Mouse (Mus musculus): ENCODE data around the gene Cdkal1. TPM values are rescaled to one million over a fixed set of nuclear protein-coding genes. Genes with fewer than 3 reads are reported as not detected.

Cdkal1 gene
- polyA plus RNA-seq, 1 experiment from 2014 or later = 35.1 TPM

DNA sequence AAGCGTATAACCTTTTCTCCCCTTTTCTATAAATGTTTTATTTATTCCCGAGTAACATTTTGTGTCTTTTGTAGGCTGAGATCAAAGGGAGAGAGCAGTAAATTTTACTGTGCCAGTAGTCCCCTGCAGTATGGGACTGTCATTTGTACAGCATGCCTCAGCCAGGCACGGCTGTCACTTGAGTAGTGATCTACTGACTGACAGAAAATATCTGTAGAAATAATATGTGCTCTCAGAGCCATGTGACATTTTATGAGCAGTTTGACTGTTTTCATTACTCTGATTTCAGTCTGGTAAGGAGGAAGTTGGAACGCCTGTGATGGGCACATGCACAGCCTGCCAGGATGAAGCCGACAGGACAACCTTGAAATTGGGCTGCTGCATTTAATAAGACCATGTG, 455.6 kb downstream of the Cdkal1 start:
- Histone ChIP-seq H3K9me3 (ENCODE audit: control insufficient read depth, low read length) (no peaks in the 10 kb centered on the region), H3K9ac (ENCODE audit: low read length) (no peak overlapping the region), H3K36me3 (ENCODE audit: control insufficient read depth, insufficient read depth, low read length) (no peaks in the 10 kb centered on the region), H3K27ac (ENCODE audit: low read depth, low read length) (no peak overlapping the region), H3K4me1 (ENCODE audit: control insufficient read depth, insufficient read depth, low read length) (no peaks in the 10 kb centered on the region), H3K4me2 (no peak overlapping the region), H3K27me3 (ENCODE audit: control insufficient read depth, insufficient read depth, low read length) (no peaks in the 10 kb centered on the region), H3K4me3 (ENCODE audit: low read depth, low read length) (no peak overlapping the region)
- WGBS = 87% methylated on average over 5 of the region's 5 CpGs
- no peak for DNase-seq (ENCODE audit: low spot score, missing footprints)
- no peak for ATAC-seq (ENCODE audit: low FRiP score)

DNA sequence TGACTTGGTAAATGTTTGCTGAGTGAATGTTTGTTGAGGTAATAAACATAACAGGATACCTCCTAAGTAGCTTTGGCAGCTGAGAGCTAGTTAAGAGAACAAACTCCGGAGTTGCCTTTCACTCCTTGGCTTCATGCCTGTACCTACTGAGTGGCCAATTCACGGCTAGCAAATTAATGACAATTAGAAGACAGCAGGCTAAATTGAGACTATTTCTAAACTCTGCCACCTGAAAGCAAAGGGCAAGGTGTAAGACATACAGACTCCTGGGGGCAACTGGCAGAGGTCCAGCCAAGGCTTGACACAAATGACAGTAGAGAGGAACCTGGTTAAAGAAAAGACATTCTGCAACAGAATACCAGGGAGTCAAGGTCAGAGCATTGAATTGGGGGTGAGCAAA, 457.0 kb downstream of the Cdkal1 start:
- 91% methylated on average over 2 of the region's 2 CpGs for WGBS
- H3K27ac ChIP-seq (ENCODE audit: low read depth, low read length) = no peak overlapping the region
- no peak overlapping the region for H3K4me3 ChIP-seq (ENCODE audit: low read depth, low read length)
- H3K36me3 ChIP-seq (ENCODE audit: control insufficient read depth, insufficient read depth, low read length) = no peaks in the 10 kb centered on the region
- no peaks in the 10 kb centered on the region for H3K9me3 ChIP-seq (ENCODE audit: control insufficient read depth, low read length)
- no peak for ATAC-seq (ENCODE audit: low FRiP score)
- no peak overlapping the region for H3K4me2 ChIP-seq
- H3K4me1 ChIP-seq (ENCODE audit: control insufficient read depth, insufficient read depth, low read length) = no peaks in the 10 kb centered on the region
- H3K27me3 ChIP-seq (ENCODE audit: control insufficient read depth, insufficient read depth, low read length) = no peaks in the 10 kb centered on the region
- DNase-seq (ENCODE audit: low spot score, missing footprints) = no peak
- no peak overlapping the region for H3K9ac ChIP-seq (ENCODE audit: low read length)

DNA sequence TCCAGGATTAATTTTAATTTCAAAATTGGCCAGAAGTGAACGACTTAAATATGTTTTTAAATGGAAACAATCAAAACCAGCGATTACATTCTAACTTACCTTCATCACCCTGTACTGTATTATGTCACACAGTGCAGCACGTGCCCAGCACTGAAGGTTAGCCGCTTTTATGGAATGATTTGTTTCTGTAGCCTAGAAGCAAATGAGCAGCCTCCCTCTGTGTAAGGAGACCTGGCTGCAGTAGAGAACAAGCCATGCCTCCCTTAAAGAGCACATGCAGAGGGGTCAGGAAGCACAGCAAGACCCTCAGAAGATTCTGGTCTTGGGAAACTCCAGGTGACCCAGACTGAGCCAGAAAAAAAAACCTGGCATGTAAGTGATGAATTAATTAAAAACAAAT, 459.8 kb downstream of the Cdkal1 start:
- ATAC-seq (ENCODE audit: low FRiP score) (no peak), DNase-seq (ENCODE audit: low spot score, missing footprints) (no peak)
- no peak overlapping the region for H3K27ac ChIP-seq (ENCODE audit: low read depth, low read length)
- no peaks in the 10 kb centered on the region for H3K36me3 ChIP-seq (ENCODE audit: control insufficient read depth, insufficient read depth, low read length)
- H3K4me1 ChIP-seq (ENCODE audit: control insufficient read depth, insufficient read depth, low read length) = no peaks in the 10 kb centered on the region
- H3K9me3 ChIP-seq (ENCODE audit: control insufficient read depth, low read length) = no peaks in the 10 kb centered on the region
- WGBS = 93% methylated on average over 4 of the region's 4 CpGs
- H3K4me3 ChIP-seq (ENCODE audit: low read depth, low read length) = no peak overlapping the region
- no peak overlapping the region for H3K9ac ChIP-seq (ENCODE audit: low read length)
- H3K4me2 ChIP-seq = no peak overlapping the region
- H3K27me3 ChIP-seq (ENCODE audit: control insufficient read depth, insufficient read depth, low read length) = no peaks in the 10 kb centered on the region

DNA sequence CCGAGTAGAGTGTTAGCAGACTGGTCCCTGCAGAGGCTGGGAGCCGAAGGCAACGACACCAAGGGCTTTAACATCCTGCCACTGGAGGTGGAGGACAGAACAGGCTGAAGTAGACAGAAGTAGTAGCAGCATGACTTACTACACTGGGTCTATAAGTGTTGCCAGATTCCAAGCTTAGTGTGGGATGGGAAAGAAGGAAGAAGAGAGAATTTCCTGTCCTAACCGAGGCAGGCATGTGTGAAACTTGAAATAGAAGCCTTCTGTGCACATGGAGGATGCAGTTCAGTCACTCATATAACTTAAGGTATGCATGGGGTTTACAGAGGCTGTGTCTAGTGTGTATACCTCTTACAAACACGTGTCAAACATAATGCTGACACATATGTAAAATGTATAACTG, 465.4 kb downstream of the Cdkal1 start:
- 90% methylated on average over 5 of the region's 5 CpGs for WGBS
- H3K36me3 ChIP-seq (ENCODE audit: control insufficient read depth, insufficient read depth, low read length) = no peaks in the 10 kb centered on the region
- no peak overlapping the region for H3K4me3 ChIP-seq (ENCODE audit: low read depth, low read length)
- no peaks in the 10 kb centered on the region for H3K4me1 ChIP-seq (ENCODE audit: control insufficient read depth, insufficient read depth, low read length)
- no peak overlapping the region for H3K27ac ChIP-seq (ENCODE audit: low read depth, low read length)
- no peaks in the 10 kb centered on the region for H3K27me3 ChIP-seq (ENCODE audit: control insufficient read depth, insufficient read depth, low read length)
- H3K4me2 ChIP-seq = no peak overlapping the region
- no peak overlapping the region for H3K9ac ChIP-seq (ENCODE audit: low read length)
- H3K9me3 ChIP-seq (ENCODE audit: control insufficient read depth, low read length) = no peaks in the 10 kb centered on the region
- ATAC-seq (ENCODE audit: low FRiP score) = no peak
- no peak for DNase-seq (ENCODE audit: low spot score, missing footprints)

DNA sequence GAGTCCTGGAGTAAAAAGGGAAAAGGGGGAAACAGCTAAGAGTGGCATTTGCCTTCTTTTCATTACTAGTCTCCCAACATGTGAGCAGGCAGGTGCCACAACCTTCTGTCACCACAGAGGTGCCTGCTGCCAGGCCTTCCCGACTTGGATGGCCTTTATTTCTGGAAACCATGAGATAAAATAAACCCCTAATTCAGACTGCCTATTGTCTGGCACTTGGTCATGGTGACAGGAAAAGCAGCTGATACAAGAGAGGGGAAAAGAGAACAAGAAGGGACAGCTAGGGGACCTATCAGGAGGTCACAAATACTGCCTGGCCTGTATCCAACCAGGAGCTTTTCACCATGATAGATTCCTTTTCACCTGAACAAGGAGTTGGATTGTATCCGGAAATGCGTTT, 466.6 kb downstream of the Cdkal1 start:
- Histone ChIP-seq H3K36me3 (ENCODE audit: control insufficient read depth, insufficient read depth, low read length) (no peaks in the 10 kb centered on the region), H3K4me1 (ENCODE audit: control insufficient read depth, insufficient read depth, low read length) (no peaks in the 10 kb centered on the region), H3K27ac (ENCODE audit: low read depth, low read length) (no peak overlapping the region), H3K4me2 (no peak overlapping the region), H3K4me3 (ENCODE audit: low read depth, low read length) (no peak overlapping the region), H3K9ac (ENCODE audit: low read length) (no peak overlapping the region), H3K27me3 (ENCODE audit: control insufficient read depth, insufficient read depth, low read length) (no peaks in the 10 kb centered on the region), H3K9me3 (ENCODE audit: control insufficient read depth, low read length) (no peaks in the 10 kb centered on the region)
- ATAC-seq (ENCODE audit: low FRiP score) (no peak), DNase-seq (ENCODE audit: low spot score, missing footprints) (no peak)
- WGBS = 85% methylated on average over 3 of the region's 3 CpGs

DNA sequence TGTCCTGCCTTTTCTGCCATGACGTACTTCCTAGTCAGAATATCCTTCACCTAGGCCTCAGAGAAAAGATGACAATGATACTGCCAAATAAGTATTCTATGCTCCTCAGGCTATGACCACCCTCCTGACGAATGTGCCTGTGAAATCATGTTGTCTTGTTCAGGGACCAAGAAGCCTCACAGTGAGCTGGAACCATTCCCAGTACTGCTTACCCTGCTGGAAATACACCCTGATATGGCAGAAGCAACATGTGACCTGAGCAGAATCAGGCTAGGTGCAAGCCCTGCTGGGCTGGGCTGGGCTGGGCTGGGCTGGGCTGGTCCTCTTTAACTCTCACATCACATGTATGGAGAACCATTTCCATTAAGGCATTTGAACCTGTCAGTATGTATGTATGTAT, 477.9 kb downstream of the Cdkal1 start:
- no peaks in the 10 kb centered on the region for H3K27me3 ChIP-seq (ENCODE audit: control insufficient read depth, insufficient read depth, low read length)
- no peak overlapping the region for H3K9ac ChIP-seq (ENCODE audit: low read length)
- H3K4me2 ChIP-seq = no peak overlapping the region
- H3K4me1 ChIP-seq (ENCODE audit: control insufficient read depth, insufficient read depth, low read length) = peaks cover 5% of the 10 kb centered on the region; the same call in 1 of the 2 replicates
- H3K27ac ChIP-seq (ENCODE audit: low read depth, low read length) = no peak overlapping the region
- H3K36me3 ChIP-seq (ENCODE audit: control insufficient read depth, insufficient read depth, low read length) = no peaks in the 10 kb centered on the region
- H3K4me3 ChIP-seq (ENCODE audit: low read depth, low read length) = no peak overlapping the region
- H3K9me3 ChIP-seq (ENCODE audit: control insufficient read depth, low read length) = no peaks in the 10 kb centered on the region
- no peak for DNase-seq (ENCODE audit: low spot score, missing footprints)
- ATAC-seq (ENCODE audit: low FRiP score) = no peak
- WGBS = 80% methylated on average over 2 of the region's 2 CpGs

DNA sequence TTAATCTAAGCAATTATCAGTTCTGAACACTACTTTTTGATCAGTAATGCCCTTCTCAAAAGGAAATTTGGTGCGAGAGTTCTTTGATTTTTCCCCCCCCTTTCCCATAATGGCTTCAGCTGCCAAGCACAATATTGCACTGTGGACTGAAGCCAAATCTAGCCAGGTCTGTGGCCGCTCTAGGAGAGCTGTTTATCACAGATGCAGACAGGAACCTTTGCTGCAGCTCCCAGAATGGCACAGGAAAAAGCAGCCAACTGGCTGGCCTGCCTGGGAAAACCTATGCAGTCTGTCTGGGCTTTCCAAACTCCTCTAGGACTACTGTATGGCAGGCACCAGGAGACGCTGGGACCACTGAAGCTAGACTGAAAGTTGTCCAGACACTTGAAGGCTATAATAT, 483.6 kb downstream of the Cdkal1 start:
- Histone ChIP-seq H3K4me1 (ENCODE audit: control insufficient read depth, insufficient read depth, low read length) (peaks cover 31% of the 10 kb centered on the region), H3K4me2 (no peak overlapping the region), H3K9me3 (ENCODE audit: control insufficient read depth, low read length) (no peaks in the 10 kb centered on the region), H3K27ac (ENCODE audit: low read depth, low read length) (peak overlapping the region; percentile 82), H3K27me3 (ENCODE audit: control insufficient read depth, insufficient read depth, low read length) (no peaks in the 10 kb centered on the region), H3K36me3 (ENCODE audit: control insufficient read depth, insufficient read depth, low read length) (no peaks in the 10 kb centered on the region), H3K9ac (ENCODE audit: low read length) (peak overlapping the region; percentile 40), H3K4me3 (ENCODE audit: low read depth, low read length) (no peak overlapping the region)
- DNase-seq (ENCODE audit: low spot score, missing footprints) = peak; percentile 93
- WGBS = 36% methylated on average over 3 of the region's 3 CpGs
- no peak for ATAC-seq (ENCODE audit: low FRiP score)

DNA sequence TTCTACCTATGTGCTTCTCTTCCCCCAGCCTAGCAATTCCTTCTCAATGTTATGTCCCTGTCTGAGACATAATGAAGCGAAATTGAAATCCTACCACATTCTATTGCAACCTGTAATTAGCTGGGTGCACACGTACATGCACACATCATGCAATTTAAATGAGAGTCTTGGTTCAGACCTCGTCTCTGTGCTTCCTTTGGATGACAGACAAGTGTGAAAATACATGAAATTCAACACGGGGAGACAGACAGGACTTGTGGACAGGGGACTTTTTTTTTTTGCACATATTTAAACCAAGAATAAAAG, 484.1 kb downstream of the Cdkal1 start:
- Histone ChIP-seq H3K4me3 (ENCODE audit: low read depth, low read length) (no peak overlapping the region), H3K4me2 (no peak overlapping the region), H3K36me3 (ENCODE audit: control insufficient read depth, insufficient read depth, low read length) (no peaks in the 10 kb centered on the region), H3K9ac (ENCODE audit: low read length) (no peak overlapping the region), H3K9me3 (ENCODE audit: control insufficient read depth, low read length) (no peaks in the 10 kb centered on the region), H3K4me1 (ENCODE audit: control insufficient read depth, insufficient read depth, low read length) (peaks cover 31% of the 10 kb centered on the region), H3K27ac (ENCODE audit: low read depth, low read length) (peak overlapping the region; percentile 82), H3K27me3 (ENCODE audit: control insufficient read depth, insufficient read depth, low read length) (no peaks in the 10 kb centered on the region)
- no peak for ATAC-seq (ENCODE audit: low FRiP score)
- DNase-seq (ENCODE audit: low spot score, missing footprints) = no peak
- 4% methylated on average over 4 of the region's 4 CpGs for WGBS

DNA sequence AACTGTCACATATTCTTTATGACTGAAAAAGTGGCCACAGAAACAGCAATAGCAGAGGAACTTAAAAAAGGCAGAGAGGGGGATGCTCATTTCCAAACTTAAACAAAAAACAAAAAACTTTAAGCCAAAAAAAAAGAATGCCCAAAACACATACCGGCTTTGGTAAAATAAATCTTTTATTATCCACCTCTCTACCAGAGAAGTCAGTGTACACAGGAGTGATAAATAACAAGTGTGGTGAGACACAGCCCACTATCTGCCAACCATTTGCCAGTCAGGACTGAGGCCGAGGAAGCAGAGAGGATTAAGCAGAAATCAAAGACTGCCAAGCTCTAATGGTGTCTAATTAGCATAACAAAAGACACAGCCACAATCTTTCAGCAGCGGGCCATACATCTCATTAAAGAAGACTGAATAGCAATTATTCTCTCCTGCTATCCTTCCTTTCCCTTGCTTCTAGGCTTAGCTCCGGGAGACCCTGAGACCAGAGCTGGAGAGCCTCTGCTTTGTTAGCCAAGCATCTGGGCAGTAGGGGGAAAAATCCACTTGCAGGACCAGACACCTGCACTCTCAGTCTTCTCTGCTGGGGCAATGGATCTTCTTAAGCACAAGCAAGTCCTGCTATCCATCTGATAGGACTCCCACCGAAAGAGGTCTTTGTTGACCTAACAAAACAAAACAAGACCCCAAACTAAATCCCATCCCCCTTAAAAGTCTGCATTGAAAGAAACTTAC, 484.6 kb downstream of the Cdkal1 start:
- DNase-seq (ENCODE audit: low spot score, missing footprints) (peak; percentile 95), ATAC-seq (ENCODE audit: low FRiP score) (peak; percentile 95)
- Histone ChIP-seq H3K9me3 (ENCODE audit: control insufficient read depth, low read length) (no peaks in the 10 kb centered on the region), H3K27ac (ENCODE audit: low read depth, low read length) (peak overlapping the region; percentile 82), H3K4me2 (no peak overlapping the region), H3K4me3 (ENCODE audit: low read depth, low read length) (no peak overlapping the region), H3K9ac (ENCODE audit: low read length) (no peak overlapping the region), H3K4me1 (ENCODE audit: control insufficient read depth, insufficient read depth, low read length) (peaks cover 31% of the 10 kb centered on the region), H3K36me3 (ENCODE audit: control insufficient read depth, insufficient read depth, low read length) (no peaks in the 10 kb centered on the region), H3K27me3 (ENCODE audit: control insufficient read depth, insufficient read depth, low read length) (no peaks in the 10 kb centered on the region)
- 4% methylated on average over 5 of the region's 5 CpGs for WGBS
